Mouse (Mus musculus): Measurements from ENCODE around the gene Sp100.
"Not testable (repeated sequence)": the region's sequence is repeated elsewhere in the genome, so short reads cannot be mapped to it uniquely, and the experiment has no call there.

- not testable (repeated sequence) for TF ChIP-seq CTCF (conservative IDR thresholded peaks at IDR 0.05; ENCODE audit: insufficient read depth, insufficient read length, low read depth, low read length); POLR2A (IDR thresholded peaks at IDR 0.05; ENCODE audit: low read depth, low read length)
These were observed 2.0 kb downstream of the Sp100 start for GRCm38 (mm10) chr1:85651770-85652275.

Measured in kidney, adult 2 months (tissue).